Mouse (Mus musculus): ENCODE results near the gene Cetn3. TPM values are rescaled to one million over a fixed set of nuclear protein-coding genes. Genes with fewer than 3 reads are reported as not detected.

Gene Cetn3
- polyA plus RNA-seq, 1 experiment from 2014 or later: 203 TPM

- H3K4me1 ChIP-seq (ENCODE audit: control insufficient read depth, insufficient read depth, low read depth, low read length): no peaks in the 10 kb centered on the region
- ATAC-seq: no peak
- no peaks in the 10 kb centered on the region for H3K27me3 ChIP-seq (replicated peaks; ENCODE audit: control insufficient read depth, insufficient read depth, low read length)
- H3K9ac ChIP-seq (ENCODE audit: low read depth, low read length): no peak overlapping the region
- WGBS: 92% methylated on average over 8 of the region's 8 CpGs
- no peak overlapping the region for H3K27ac ChIP-seq (ENCODE audit: low read depth, low read length)
- no peaks in the 10 kb centered on the region for H3K9me3 ChIP-seq (ENCODE audit: control insufficient read depth, low read length)
- peaks cover 12% of the 10 kb centered on the region; the same call in 1 of the 2 replicates for H3K36me3 ChIP-seq (ENCODE audit: control insufficient read depth, insufficient read depth, low read length)
- H3K4me3 ChIP-seq (ENCODE audit: low read length): no peak overlapping the region
- H3K4me2 ChIP-seq (ENCODE audit: low read length): no peak overlapping the region
Observed at GRCm38 (mm10) chr13:81791861-81792260, 9.0 kb downstream of the Cetn3 start.

DNA sequence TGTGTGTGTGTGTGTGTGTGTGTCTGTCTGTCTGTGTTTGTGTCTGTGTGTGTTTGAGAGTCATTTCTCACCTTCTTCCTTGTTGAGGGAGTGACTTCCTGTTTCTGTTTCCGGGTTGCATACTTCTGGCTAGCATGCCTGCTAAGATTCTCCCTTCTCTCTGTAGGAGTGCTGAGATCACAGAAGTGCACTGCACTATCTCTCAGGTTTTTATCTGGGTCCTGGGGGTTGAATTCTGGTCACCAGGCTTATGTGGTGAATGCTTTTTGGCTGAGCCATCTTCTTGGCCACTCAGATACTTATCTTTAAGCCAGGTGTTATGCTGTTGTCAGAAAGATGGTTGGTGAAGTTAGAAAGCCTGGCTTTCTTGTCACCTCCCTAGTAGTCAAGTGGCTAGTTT lies 11.0 kb downstream of the Cetn3 start:
- Histone ChIP-seq H3K27me3 (replicated peaks; ENCODE audit: control insufficient read depth, insufficient read depth, low read length) (no peaks in the 10 kb centered on the region), H3K4me2 (ENCODE audit: low read length) (no peak overlapping the region), H3K9ac (ENCODE audit: low read depth, low read length) (no peak overlapping the region), H3K36me3 (ENCODE audit: control insufficient read depth, insufficient read depth, low read length) (peaks cover 11% of the 10 kb centered on the region), H3K4me3 (ENCODE audit: low read length) (no peak overlapping the region), H3K27ac (ENCODE audit: low read depth, low read length) (no peak overlapping the region), H3K9me3 (ENCODE audit: control insufficient read depth, low read length) (no peaks in the 10 kb centered on the region), H3K4me1 (ENCODE audit: control insufficient read depth, insufficient read depth, low read depth, low read length) (no peaks in the 10 kb centered on the region)
- no peak for ATAC-seq
- 71% methylated on average over 1 of the region's 1 CpGs for WGBS

DNA sequence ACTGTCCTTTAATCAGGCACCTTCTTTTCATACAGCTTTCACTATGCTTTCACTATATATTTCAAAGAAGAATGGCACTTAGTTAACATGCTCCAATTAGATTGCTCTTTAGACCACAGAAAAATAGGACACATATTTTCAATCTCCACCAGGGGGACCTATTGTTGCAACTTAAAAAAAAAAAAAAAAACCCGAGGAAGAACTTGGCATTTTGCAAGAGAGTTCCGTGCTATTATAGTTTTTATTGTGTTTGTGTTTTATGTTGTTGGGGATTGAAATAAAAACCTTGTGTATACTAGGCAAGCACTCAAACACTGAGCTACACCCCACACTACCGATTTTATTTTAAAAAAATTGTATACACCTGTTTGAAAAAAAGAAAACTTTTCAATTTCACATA lies 18.2 kb downstream of the Cetn3 start:
- H3K27ac ChIP-seq (ENCODE audit: low read depth, low read length): no peak overlapping the region
- 35% methylated on average over 3 of the region's 3 CpGs for WGBS
- H3K4me1 ChIP-seq (ENCODE audit: control insufficient read depth, insufficient read depth, low read depth, low read length): no peaks in the 10 kb centered on the region
- no peak overlapping the region for H3K4me2 ChIP-seq (ENCODE audit: low read length)
- no peak overlapping the region for H3K9ac ChIP-seq (ENCODE audit: low read depth, low read length)
- no peaks in the 10 kb centered on the region for H3K9me3 ChIP-seq (ENCODE audit: control insufficient read depth, low read length)
- H3K27me3 ChIP-seq (replicated peaks; ENCODE audit: control insufficient read depth, insufficient read depth, low read length): no peaks in the 10 kb centered on the region
- no peak for ATAC-seq
- H3K36me3 ChIP-seq (ENCODE audit: control insufficient read depth, insufficient read depth, low read length): peaks cover 3% of the 10 kb centered on the region; the same call in 1 of the 2 replicates
- H3K4me3 ChIP-seq (ENCODE audit: low read length): no peak overlapping the region

DNA sequence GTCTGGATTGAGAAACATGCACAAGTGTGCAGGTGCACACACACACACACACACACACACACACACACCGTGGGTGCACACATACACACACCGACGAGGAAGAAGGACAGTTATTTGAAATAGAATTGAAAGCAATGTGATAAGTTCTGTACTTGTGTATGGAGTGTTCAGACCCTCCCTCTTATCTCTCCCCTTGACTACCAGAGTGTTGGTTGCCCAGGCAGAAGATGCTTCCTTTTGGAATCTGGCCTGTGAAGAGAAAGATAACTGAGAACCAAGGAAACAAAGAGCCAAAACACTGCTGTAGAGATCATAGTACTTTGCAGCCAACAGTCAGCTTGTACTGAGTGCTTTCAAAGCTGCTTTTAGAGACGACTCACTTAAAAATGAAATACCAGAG lies 20.8 kb downstream of the Cetn3 start:
- Histone ChIP-seq H3K4me2 (ENCODE audit: low read length) (no peak overlapping the region), H3K4me1 (ENCODE audit: control insufficient read depth, insufficient read depth, low read depth, low read length) (no peaks in the 10 kb centered on the region), H3K27me3 (replicated peaks; ENCODE audit: control insufficient read depth, insufficient read depth, low read length) (no peaks in the 10 kb centered on the region), H3K9ac (ENCODE audit: low read depth, low read length) (no peak overlapping the region), H3K36me3 (ENCODE audit: control insufficient read depth, insufficient read depth, low read length) (no peaks in the 10 kb centered on the region), H3K4me3 (ENCODE audit: low read length) (no peak overlapping the region), H3K27ac (ENCODE audit: low read depth, low read length) (no peak overlapping the region), H3K9me3 (ENCODE audit: control insufficient read depth, low read length) (no peaks in the 10 kb centered on the region)
- ATAC-seq: no peak
- WGBS: 91% methylated on average over 4 of the region's 4 CpGs

- no peak for ATAC-seq
- Histone ChIP-seq H3K4me1 (ENCODE audit: control insufficient read depth, insufficient read depth, low read depth, low read length) (no peaks in the 10 kb centered on the region; the same call in 1 of the 2 replicates), H3K27me3 (replicated peaks; ENCODE audit: control insufficient read depth, insufficient read depth, low read length) (no peaks in the 10 kb centered on the region), H3K36me3 (ENCODE audit: control insufficient read depth, insufficient read depth, low read length) (no peaks in the 10 kb centered on the region), H3K4me2 (ENCODE audit: low read length) (no peak overlapping the region), H3K9me3 (ENCODE audit: control insufficient read depth, low read length) (no peaks in the 10 kb centered on the region), H3K4me3 (ENCODE audit: low read length) (no peak overlapping the region), H3K27ac (ENCODE audit: low read depth, low read length) (no peak overlapping the region), H3K9ac (ENCODE audit: low read depth, low read length) (no peak overlapping the region)
Observed at GRCm38 (mm10) chr13:81822750-81823149, 39.9 kb downstream of the Cetn3 start.

GRCm38 (mm10) chr13:81824576-81825330 lies 41.9 kb downstream of the Cetn3 start:
- no peak overlapping the region for H3K4me3 ChIP-seq (ENCODE audit: low read length)
- no peak for ATAC-seq
- no peaks in the 10 kb centered on the region for H3K9me3 ChIP-seq (ENCODE audit: control insufficient read depth, low read length)
- H3K4me2 ChIP-seq (ENCODE audit: low read length): no peak overlapping the region
- H3K36me3 ChIP-seq (ENCODE audit: control insufficient read depth, insufficient read depth, low read length): no peaks in the 10 kb centered on the region
- 72% methylated on average over 11 of the region's 11 CpGs for WGBS
- H3K4me1 ChIP-seq (ENCODE audit: control insufficient read depth, insufficient read depth, low read depth, low read length): peaks cover 4% of the 10 kb centered on the region; the same call in 1 of the 2 replicates
- H3K27me3 ChIP-seq (replicated peaks; ENCODE audit: control insufficient read depth, insufficient read depth, low read length): no peaks in the 10 kb centered on the region
- no peak overlapping the region for H3K9ac ChIP-seq (ENCODE audit: low read depth, low read length)
- no peak overlapping the region for H3K27ac ChIP-seq (ENCODE audit: low read depth, low read length)

- Histone ChIP-seq H3K4me3 (ENCODE audit: low read length) (no peak overlapping the region), H3K27ac (ENCODE audit: low read depth, low read length) (no peak overlapping the region), H3K36me3 (ENCODE audit: control insufficient read depth, insufficient read depth, low read length) (no peaks in the 10 kb centered on the region), H3K4me1 (ENCODE audit: control insufficient read depth, insufficient read depth, low read depth, low read length) (peaks cover 4% of the 10 kb centered on the region; the same call in 1 of the 2 replicates), H3K9me3 (ENCODE audit: control insufficient read depth, low read length) (no peaks in the 10 kb centered on the region), H3K27me3 (replicated peaks; ENCODE audit: control insufficient read depth, insufficient read depth, low read length) (no peaks in the 10 kb centered on the region), H3K9ac (ENCODE audit: low read depth, low read length) (no peak overlapping the region), H3K4me2 (ENCODE audit: low read length) (peak overlapping the region; percentile 2; the same call in 1 of the 2 replicates)
- WGBS: 25% methylated on average over 6 of the region's 6 CpGs
- peak; percentile 80 for ATAC-seq
Observed at GRCm38 (mm10) chr13:81828486-81828885, 45.6 kb downstream of the Cetn3 start.

DNA sequence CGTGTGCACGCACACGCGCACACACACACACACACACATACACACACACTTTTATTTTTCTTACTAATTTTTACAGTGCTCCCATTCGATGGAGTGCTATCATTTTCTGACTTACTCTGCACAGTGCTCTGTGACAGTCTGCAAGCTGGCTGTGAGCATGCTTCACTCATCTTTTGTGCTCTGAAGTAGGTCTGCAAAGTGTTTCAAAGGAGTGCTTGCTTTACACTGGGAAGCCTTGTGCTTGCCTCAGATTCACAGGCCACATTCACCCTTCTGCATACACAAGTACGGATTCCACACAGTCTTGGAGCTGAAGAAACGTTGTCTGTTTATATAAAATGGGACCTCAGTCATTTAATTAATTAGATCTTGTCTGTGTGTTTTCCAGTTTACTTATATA lies 49.0 kb downstream of the Cetn3 start:
- WGBS: 86% methylated on average over 7 of the region's 7 CpGs
- Histone ChIP-seq H3K9ac (ENCODE audit: low read depth, low read length) (no peak overlapping the region), H3K4me2 (ENCODE audit: low read length) (no peak overlapping the region), H3K4me3 (ENCODE audit: low read length) (no peak overlapping the region), H3K4me1 (ENCODE audit: control insufficient read depth, insufficient read depth, low read depth, low read length) (peaks cover 4% of the 10 kb centered on the region; the same call in 1 of the 2 replicates), H3K36me3 (ENCODE audit: control insufficient read depth, insufficient read depth, low read length) (no peaks in the 10 kb centered on the region), H3K27me3 (replicated peaks; ENCODE audit: control insufficient read depth, insufficient read depth, low read length) (no peaks in the 10 kb centered on the region), H3K27ac (ENCODE audit: low read depth, low read length) (no peak overlapping the region), H3K9me3 (ENCODE audit: control insufficient read depth, low read length) (no peaks in the 10 kb centered on the region)
- ATAC-seq: no peak

GRCm38 (mm10) chr13:81836386-81837177 lies 53.7 kb downstream of the Cetn3 start:
- no peaks in the 10 kb centered on the region for H3K4me1 ChIP-seq (ENCODE audit: control insufficient read depth, insufficient read depth, low read depth, low read length)
- WGBS: 82% methylated on average over 9 of the region's 9 CpGs
- ATAC-seq: no peak

More at GRCm38 (mm10) chr13:81836386-81837177, 53.7 kb downstream of the Cetn3 start:
- Histone ChIP-seq H3K9ac (ENCODE audit: low read depth, low read length) (no peak overlapping the region), H3K27me3 (replicated peaks; ENCODE audit: control insufficient read depth, insufficient read depth, low read length) (no peaks in the 10 kb centered on the region), H3K4me2 (ENCODE audit: low read length) (no peak overlapping the region), H3K27ac (ENCODE audit: low read depth, low read length) (no peak overlapping the region), H3K36me3 (ENCODE audit: control insufficient read depth, insufficient read depth, low read length) (no peaks in the 10 kb centered on the region), H3K4me3 (ENCODE audit: low read length) (no peak overlapping the region), H3K9me3 (ENCODE audit: control insufficient read depth, low read length) (no peaks in the 10 kb centered on the region)

Data from hindbrain, embryonic 16.5 days (tissue).